Mouse (Mus musculus) megakaryocyte progenitor cell, adult 5-6 weeks (primary cell): Measurements from ENCODE around the gene Tmem179b. TPM values are rescaled to one million over a fixed set of nuclear protein-coding genes. Genes with fewer than 3 reads are reported as not detected.
A peak's percentile ranks its signal among the peaks of the same experiment; 100 is the strongest.

ENCODE experiments used
- ATAC-seq: replicated peaks from 2 replicates; pipeline ENCODE4 v1.8.0; 2016; ENCODE audit warnings: mild to moderate bottlenecking, moderate TSS enrichment, inconsistent platforms; ENCODE audit not compliant: poor library complexity
- total RNA-seq, 2 experiments: library from RNA; stranded (forward) in 1 of 2; stranded (reverse) in 1 of 2; fragments of 157-497, 149-512 nt in 1 of 2; fragments of 200-1000 nt in 1 of 2; gene quantifications; 2 replicates each; pipeline versions ENCODE4 v1.2.3 to v1.2.4; 2015 to 2017

Tmem179b gene
- 109 and 124 TPM in 2 replicates for total RNA-seq (2015)
- total RNA-seq (2017), result 73.9 and 87.1 TPM in 2 replicates

GRCm38 (mm10) chr19:8774086-8774835, at the start of gene Tmem179b:
Gene Tmem179b, minus strand, starts transcription at chr19:8774467.
- peak; percentile 84 for ATAC-seq

GRCm38 (mm10) chr19:8822696-8823095, 48.4 kb upstream of the Tmem179b start:
- no peak for ATAC-seq

GRCm38 (mm10) chr19:8821146-8821545, 46.9 kb upstream of the Tmem179b start:
- no peak for ATAC-seq

- ATAC-seq, result no peak
Measured at GRCm38 (mm10) chr19:8820424-8820956, 46.2 kb upstream of the Tmem179b start.

GRCm38 (mm10) chr19:8819596-8820423, 45.5 kb upstream of the Tmem179b start, which contains the start of gene Hnrnpul2:
Gene Hnrnpul2, plus strand, starts transcription at chr19:8820010.
- peak; percentile 81 for ATAC-seq

GRCm38 (mm10) chr19:8818801-8819595, 44.7 kb upstream of the Tmem179b start, which contains the start of gene Ttc9c:
Gene Ttc9c, minus strand, starts transcription at chr19:8819333.
- peak; percentile 75 for ATAC-seq

GRCm38 (mm10) chr19:8818301-8818798, 44.1 kb upstream of the Tmem179b start:
- ATAC-seq, result no peak

GRCm38 (mm10) chr19:8817001-8817400, 42.7 kb upstream of the Tmem179b start:
- no peak for ATAC-seq

- no peak for ATAC-seq
Measured at GRCm38 (mm10) chr19:8815812-8816211, 41.5 kb upstream of the Tmem179b start.

GRCm38 (mm10) chr19:8806810-8807209, 32.5 kb upstream of the Tmem179b start:
- ATAC-seq, result no peak

- 0 out of 2 replicates have a peak, but pooled peaks have one; percentile 20 for ATAC-seq
Measured at GRCm38 (mm10) chr19:8803879-8804660, 29.8 kb upstream of the Tmem179b start.

GRCm38 (mm10) chr19:8803204-8803780, 29.0 kb upstream of the Tmem179b start:
- ATAC-seq, result no peak

GRCm38 (mm10) chr19:8802130-8802821, 28.0 kb upstream of the Tmem179b start, which contains the start of gene Zbtb3:
Gene Zbtb3, plus strand, starts transcription at chr19:8802555.
- peak; percentile 87 for ATAC-seq

GRCm38 (mm10) chr19:8798947-8799315, 24.7 kb upstream of the Tmem179b start:
- ATAC-seq, result no peak

GRCm38 (mm10) chr19:8798264-8798946, 24.1 kb upstream of the Tmem179b start, which contains the start of gene Polr2g:
Gene Polr2g, minus strand, starts transcription at chr19:8798577.
- ATAC-seq, result peak; percentile 73

GRCm38 (mm10) chr19:8790171-8790570, 15.9 kb upstream of the Tmem179b start:
- no peak for ATAC-seq

GRCm38 (mm10) chr19:8789171-8789570, 14.9 kb upstream of the Tmem179b start:
- ATAC-seq, result no peak

GRCm38 (mm10) chr19:8788521-8788920, 14.3 kb upstream of the Tmem179b start:
- no peak for ATAC-seq
